Mouse (Mus musculus): ENCODE measurements around the gene Ccdc155. TPM values are rescaled to one million over a fixed set of nuclear protein-coding genes. Genes with fewer than 3 reads are reported as not detected.

Ccdc155 gene
- polyA plus RNA-seq, 1 experiment = 4.1 TPM

DNA sequence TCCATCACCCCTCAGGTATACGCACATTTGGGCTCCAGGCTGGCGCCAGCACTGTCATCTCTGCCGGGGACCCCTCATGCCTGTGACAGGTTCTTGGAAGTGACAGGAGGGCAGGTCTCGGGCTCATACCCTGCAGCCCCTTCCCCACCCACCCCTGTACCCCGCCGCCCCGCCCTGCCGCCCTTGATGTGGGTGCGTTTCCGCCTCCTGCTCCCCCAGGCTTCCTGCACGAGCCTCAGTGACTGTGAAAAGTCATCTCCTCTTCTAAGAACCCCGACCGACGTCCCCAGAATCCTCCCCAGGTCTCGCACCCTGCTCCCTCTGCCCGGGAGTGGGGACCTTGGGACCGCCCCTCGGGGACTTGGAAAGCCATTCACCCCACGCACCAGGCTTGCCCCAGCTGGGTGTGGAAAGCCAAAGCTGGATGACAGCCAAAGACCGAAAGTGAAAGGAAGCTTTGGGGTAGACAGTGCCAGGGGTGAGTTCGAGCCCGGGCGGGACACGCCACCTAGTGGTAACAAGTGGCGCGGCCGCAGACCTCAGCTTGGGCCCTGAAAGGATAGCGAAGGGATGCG is 68.6 kb downstream of the Ccdc155 start, which contains the start of the genes Gm45713 and Flt3l:
TSS of gene Gm45713 (minus strand) at position 239 of the 575 bp plus-strand sequence.
TSS of gene Flt3l (minus strand) at position 440 of the 575 bp plus-strand sequence.
- WGBS = under 1% methylated on average over 29 of the region's 29 CpGs
- TF ChIP-seq POLR2A (IDR thresholded peaks at IDR 0.05; ENCODE audit: borderline replicate concordance, extremely low read depth, low read depth, low read length) (peak; percentile 63; the same call in 1 of the 2 replicates), CTCF (IDR thresholded peaks at IDR 0.05; ENCODE audit: insufficient read depth, low read length) (peak; percentile 76)
- DNase-seq = peak; percentile 93
- H3K4me1 ChIP-seq (ENCODE audit: control insufficient read depth, insufficient read depth, low read length) = 0 out of 2 replicates have a peak, but pooled peaks cover 5% of the 10 kb centered on the region
- peak within 1 kb of the TSS; percentile 78 for H3K4me3 ChIP-seq (replicated peaks; ENCODE audit: extremely low read depth, low read depth, low read length)

- WGBS = 75% methylated on average over 3 of the region's 3 CpGs
- TF ChIP-seq CTCF (IDR thresholded peaks at IDR 0.05; ENCODE audit: insufficient read depth, low read length) (no peak), POLR2A (IDR thresholded peaks at IDR 0.05; ENCODE audit: borderline replicate concordance, extremely low read depth, low read depth, low read length) (no peak)
- no peak for DNase-seq
- 0 out of 2 replicates have a peak, but pooled peaks cover 5% of the 10 kb centered on the region for H3K4me1 ChIP-seq (ENCODE audit: control insufficient read depth, insufficient read depth, low read length)
- peak overlapping the region; percentile 78 for H3K4me3 ChIP-seq (replicated peaks; ENCODE audit: extremely low read depth, low read depth, low read length)
Measured at GRCm38 (mm10) chr7:45135370-45135769, 69.3 kb downstream of the Ccdc155 start.

GRCm38 (mm10) chr7:45134544-45135026 is 70.1 kb downstream of the Ccdc155 start:
- DNase-seq = no peak
- H3K4me1 ChIP-seq (ENCODE audit: control insufficient read depth, insufficient read depth, low read length) = peaks cover 7% of the 10 kb centered on the region; the same call in 1 of the 2 replicates
- no peak for TF ChIP-seq CTCF (IDR thresholded peaks at IDR 0.05; ENCODE audit: insufficient read depth, low read length)
- no peak for TF ChIP-seq POLR2A (IDR thresholded peaks at IDR 0.05; ENCODE audit: borderline replicate concordance, extremely low read depth, low read depth, low read length)
- WGBS = 22% methylated on average over 12 of the region's 12 CpGs
- peak overlapping the region; percentile 14 for H3K4me3 ChIP-seq (replicated peaks; ENCODE audit: extremely low read depth, low read depth, low read length)

Other genes with a start within 250 kb of the Ccdc155 start
- 20.7 and 21.0 TPM in 2 replicates for gene Cpt1c, start 230.0 kb downstream of the Ccdc155 start, polyA plus RNA-seq (2012; rRNA removed)
- gene Prmt1, start 218.3 kb downstream of the Ccdc155 start, polyA plus RNA-seq (2012; rRNA removed) = 71.0 and 97.7 TPM in 2 replicates
- 125 and 130 TPM in 2 replicates for gene Irf3, start 207.2 kb downstream of the Ccdc155 start, polyA plus RNA-seq (2012; rRNA removed)
- 37.1 and 38.3 TPM in 2 replicates for gene Bcl2l12, start 206.2 kb downstream of the Ccdc155 start, polyA plus RNA-seq (2012; rRNA removed)
- 76.2 and 76.8 TPM in 2 replicates for gene Scaf1, start 188.5 kb downstream of the Ccdc155 start, polyA plus RNA-seq (2012; rRNA removed)
- gene Rras, start 186.9 kb downstream of the Ccdc155 start, polyA plus RNA-seq (2012; rRNA removed) = 233 and 237 TPM in 2 replicates
- 11.1 and 15.9 TPM in 2 replicates for gene Prr12, start 152.0 kb downstream of the Ccdc155 start, polyA plus RNA-seq (2012; rRNA removed)
- 86.5 and 102 TPM in 2 replicates for gene Nosip, start 142.5 kb downstream of the Ccdc155 start, polyA plus RNA-seq (2012; rRNA removed)
- 82.5 and 90.6 TPM in 2 replicates for gene Prrg2, start 142.2 kb downstream of the Ccdc155 start, polyA plus RNA-seq (2012; rRNA removed)
- gene Rcn3, start 112.7 kb downstream of the Ccdc155 start, polyA plus RNA-seq (2012; rRNA removed) = 172 and 174 TPM in 2 replicates
- 112 and 120 TPM in 2 replicates for gene Fcgrt, start 101.0 kb downstream of the Ccdc155 start, polyA plus RNA-seq (2012; rRNA removed)
- gene Rps11, start 80.5 kb downstream of the Ccdc155 start, polyA plus RNA-seq (2012; rRNA removed) = 125 and 221 TPM in 2 replicates
- 1,255 and 1,630 TPM in 2 replicates for gene Rpl13a, start 76.1 kb downstream of the Ccdc155 start, polyA plus RNA-seq (2012; rRNA removed)
- 3.1 TPM in 2 replicates for gene Gm45713, start 68.7 kb downstream of the Ccdc155 start, polyA plus RNA-seq (2012; rRNA removed)
- 151 and 195 TPM in 2 replicates for gene Flt3l, start 68.5 kb downstream of the Ccdc155 start, polyA plus RNA-seq (2012; rRNA removed)
- gene Pih1d1, start 50.6 kb downstream of the Ccdc155 start, polyA plus RNA-seq (2012; rRNA removed) = 46.9 and 50.1 TPM in 2 replicates
- gene Aldh16a1, start 50.3 kb downstream of the Ccdc155 start, polyA plus RNA-seq (2012; rRNA removed) = 48.6 and 58.5 TPM in 2 replicates
- gene Slc17a7, start 40.9 kb downstream of the Ccdc155 start, polyA plus RNA-seq (2012; rRNA removed) = 2.4 and 2.7 TPM in 2 replicates
- 0.44 and 0.53 TPM in 2 replicates for gene Gfy, start 25.3 kb downstream of the Ccdc155 start, polyA plus RNA-seq (2012; rRNA removed)
- gene Pth2, start 23.9 kb downstream of the Ccdc155 start, polyA plus RNA-seq (2012; rRNA removed) = not detected in 2 replicates
- 1.4 and 5.2 TPM in 2 replicates for gene Dkkl1, start 7.3 kb upstream of the Ccdc155 start, polyA plus RNA-seq (2012; rRNA removed)
- gene Tead2, start 10.9 kb upstream of the Ccdc155 start, polyA plus RNA-seq (2012; rRNA removed) = 37.6 and 44.1 TPM in 2 replicates
- 82.1 and 84.1 TPM in 2 replicates for gene Cd37, start 34.2 kb upstream of the Ccdc155 start, polyA plus RNA-seq (2012; rRNA removed)
- gene Slc6a16, start 36.2 kb upstream of the Ccdc155 start, polyA plus RNA-seq (2012; rRNA removed) = 0.12 TPM in 1 of 2 replicates, not detected in the other
- not detected in 2 replicates for gene Slc6a21, start 72.6 kb upstream of the Ccdc155 start, polyA plus RNA-seq (2012; rRNA removed)
- 41.8 and 44.8 TPM in 2 replicates for gene Trpm4, start 128.9 kb upstream of the Ccdc155 start, polyA plus RNA-seq (2012; rRNA removed)
- 2.4 and 10.0 TPM in 2 replicates for gene Hrc, start 130.4 kb upstream of the Ccdc155 start, polyA plus RNA-seq (2012; rRNA removed)
- 1.2 and 3.7 TPM in 2 replicates for gene Ppfia3, start 162.1 kb upstream of the Ccdc155 start, polyA plus RNA-seq (2012; rRNA removed)
- gene Lin7b, start 165.7 kb upstream of the Ccdc155 start, polyA plus RNA-seq (2012; rRNA removed) = 1.4 and 2.2 TPM in 2 replicates
- 240 and 319 TPM in 2 replicates for gene Snrnp70, start 190.8 kb upstream of the Ccdc155 start, polyA plus RNA-seq (2012; rRNA removed)
- 0.23 and 2.3 TPM in 2 replicates for gene Kcna7, start 200.8 kb upstream of the Ccdc155 start, polyA plus RNA-seq (2012; rRNA removed)
- gene Ntf5, start 208.8 kb upstream of the Ccdc155 start, polyA plus RNA-seq (2012; rRNA removed) = 4.6 and 4.8 TPM in 2 replicates
- 26.5 and 33.4 TPM in 2 replicates for gene Lhb, start 215.9 kb upstream of the Ccdc155 start, polyA plus RNA-seq (2012; rRNA removed)
- 33.0 and 39.4 TPM in 2 replicates for gene Gys1, start 230.0 kb upstream of the Ccdc155 start, polyA plus RNA-seq (2012; rRNA removed)
- 61.1 and 61.7 TPM in 2 replicates for gene Ruvbl2, start 233.2 kb upstream of the Ccdc155 start, polyA plus RNA-seq (2012; rRNA removed)